Mouse (Mus musculus): ENCODE measurements at regions not wholly inside any gene's neighbourhood (a gene's known extent, or its start where the extent isn't known, plus 50 kb on each side); places are given as distances from the start of the nearest gene placed in this dataset.

DNA sequence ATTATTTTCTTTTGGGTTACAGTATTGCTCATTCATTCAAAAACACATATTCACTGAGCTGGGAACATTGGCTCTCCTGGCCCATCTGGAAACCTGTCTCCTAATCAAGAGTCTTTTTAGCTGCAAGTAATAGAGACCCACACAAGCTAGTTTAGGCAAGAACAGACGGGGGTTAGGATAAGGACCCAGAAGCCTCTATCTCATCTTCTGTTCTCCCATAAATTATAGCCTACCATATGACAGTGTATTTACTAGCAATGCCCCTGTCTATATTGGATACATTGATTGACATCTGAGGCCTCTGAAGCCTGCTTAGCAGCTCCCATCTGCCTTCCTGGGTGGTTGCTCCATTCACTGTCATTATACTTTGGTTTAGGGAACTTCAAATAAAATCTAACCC lies 255.2 kb downstream of the 1810013L24Rik start:
- TF ChIP-seq POLR2A (IDR thresholded peaks at IDR 0.05; ENCODE audit: insufficient read depth, low read depth, low read length) (no peak), CTCF (IDR thresholded peaks at IDR 0.05) (no peak), EP300 (IDR thresholded peaks at IDR 0.05; ENCODE audit: insufficient read depth, low read depth, low read length) (no peak)
- WGBS = 71% methylated on average over 1 of the region's 1 CpGs
- H3K79me2 ChIP-seq (replicated peaks; ENCODE audit: control insufficient read depth, insufficient read depth, low read length) = no peaks in the 10 kb centered on the region
- no peaks in the 10 kb centered on the region for H3K36me3 ChIP-seq (ENCODE audit: control insufficient read depth, insufficient read depth, low read length)
- H3K27me3 ChIP-seq (ENCODE audit: control insufficient read depth, insufficient read depth, low read length) = no peaks in the 10 kb centered on the region
- no peak overlapping the region for H3K9ac ChIP-seq (ENCODE audit: low read depth, low read length)
- no peak overlapping the region for H3K27ac ChIP-seq
- no peak for DNase-seq
- H3K4me3 ChIP-seq = no peak overlapping the region
- intact Hi-C loops (cut with DNase I) = no loop called here
- no peaks in the 10 kb centered on the region for H3K4me1 ChIP-seq (ENCODE audit: control insufficient read depth, insufficient read depth, low read length)

DNA sequence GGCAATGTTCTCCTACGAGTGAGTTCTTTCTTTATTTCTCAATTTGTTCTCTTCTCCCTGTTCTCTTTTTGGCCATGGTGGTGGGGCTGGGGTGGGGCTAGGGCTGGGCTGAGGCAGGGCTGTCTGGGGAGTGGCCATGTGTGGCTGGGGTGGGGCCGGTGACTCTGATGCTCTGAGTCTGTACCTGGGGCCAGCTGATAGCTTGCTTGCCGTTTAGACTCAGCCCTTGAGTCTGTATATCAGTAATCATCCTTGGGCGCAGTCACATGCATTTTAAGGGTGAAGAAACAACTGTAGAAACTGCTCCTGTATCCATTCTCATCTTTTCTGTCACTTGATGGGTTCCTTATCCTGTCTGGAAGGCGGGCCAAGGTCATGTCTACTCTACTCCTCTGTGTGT lies 256.1 kb downstream of the 1810013L24Rik start:
- 76% methylated on average over 5 of the region's 5 CpGs for WGBS
- Histone ChIP-seq H3K27ac (no peak overlapping the region), H3K4me3 (no peak overlapping the region), H3K27me3 (ENCODE audit: control insufficient read depth, insufficient read depth, low read length) (no peaks in the 10 kb centered on the region), H3K4me1 (ENCODE audit: control insufficient read depth, insufficient read depth, low read length) (no peaks in the 10 kb centered on the region), H3K36me3 (ENCODE audit: control insufficient read depth, insufficient read depth, low read length) (no peaks in the 10 kb centered on the region), H3K9ac (ENCODE audit: low read depth, low read length) (no peak overlapping the region), H3K79me2 (replicated peaks; ENCODE audit: control insufficient read depth, insufficient read depth, low read length) (no peaks in the 10 kb centered on the region)
- intact Hi-C loops (cut with DNase I) = no loop called here
- no peak for DNase-seq
- no peak for TF ChIP-seq CTCF (IDR thresholded peaks at IDR 0.05)
- TF ChIP-seq POLR2A (IDR thresholded peaks at IDR 0.05; ENCODE audit: insufficient read depth, low read depth, low read length) = no peak
- no peak for TF ChIP-seq EP300 (IDR thresholded peaks at IDR 0.05; ENCODE audit: insufficient read depth, low read depth, low read length)

DNA sequence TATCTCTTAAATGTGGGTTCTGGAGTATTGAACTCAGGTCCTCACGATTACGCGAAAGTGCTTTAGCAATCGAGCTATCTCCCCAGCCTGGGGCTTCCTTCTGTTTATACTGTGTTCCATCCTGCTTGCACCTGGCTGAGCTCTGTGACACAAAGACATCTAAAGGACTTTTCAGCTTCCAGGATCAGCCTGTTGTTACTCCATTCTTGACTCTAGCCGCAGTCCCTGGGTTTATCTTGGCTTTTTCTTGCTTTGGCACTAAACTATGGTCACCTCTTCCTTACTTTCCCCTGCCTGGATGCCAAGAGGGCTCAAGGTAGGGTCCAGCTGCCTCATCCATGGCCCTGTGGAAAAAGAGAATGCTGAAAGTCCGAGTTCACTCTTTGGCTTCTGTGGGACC lies 261.9 kb downstream of the 1810013L24Rik start:
- intact Hi-C loops (cut with DNase I) = no loop called here
- Histone ChIP-seq H3K27me3 (ENCODE audit: control insufficient read depth, insufficient read depth, low read length) (no peaks in the 10 kb centered on the region), H3K4me1 (ENCODE audit: control insufficient read depth, insufficient read depth, low read length) (no peaks in the 10 kb centered on the region), H3K27ac (peak overlapping the region; percentile 9; the same call in 1 of the 2 replicates), H3K36me3 (ENCODE audit: control insufficient read depth, insufficient read depth, low read length) (no peaks in the 10 kb centered on the region), H3K79me2 (replicated peaks; ENCODE audit: control insufficient read depth, insufficient read depth, low read length) (no peaks in the 10 kb centered on the region), H3K9ac (ENCODE audit: low read depth, low read length) (no peak overlapping the region), H3K4me3 (no peak overlapping the region)
- TF ChIP-seq EP300 (IDR thresholded peaks at IDR 0.05; ENCODE audit: insufficient read depth, low read depth, low read length) = no peak
- TF ChIP-seq POLR2A (IDR thresholded peaks at IDR 0.05; ENCODE audit: insufficient read depth, low read depth, low read length) = no peak
- no peak for TF ChIP-seq CTCF (IDR thresholded peaks at IDR 0.05)
- WGBS = 52% methylated on average over 6 of the region's 6 CpGs
- DNase-seq = no peak

DNA sequence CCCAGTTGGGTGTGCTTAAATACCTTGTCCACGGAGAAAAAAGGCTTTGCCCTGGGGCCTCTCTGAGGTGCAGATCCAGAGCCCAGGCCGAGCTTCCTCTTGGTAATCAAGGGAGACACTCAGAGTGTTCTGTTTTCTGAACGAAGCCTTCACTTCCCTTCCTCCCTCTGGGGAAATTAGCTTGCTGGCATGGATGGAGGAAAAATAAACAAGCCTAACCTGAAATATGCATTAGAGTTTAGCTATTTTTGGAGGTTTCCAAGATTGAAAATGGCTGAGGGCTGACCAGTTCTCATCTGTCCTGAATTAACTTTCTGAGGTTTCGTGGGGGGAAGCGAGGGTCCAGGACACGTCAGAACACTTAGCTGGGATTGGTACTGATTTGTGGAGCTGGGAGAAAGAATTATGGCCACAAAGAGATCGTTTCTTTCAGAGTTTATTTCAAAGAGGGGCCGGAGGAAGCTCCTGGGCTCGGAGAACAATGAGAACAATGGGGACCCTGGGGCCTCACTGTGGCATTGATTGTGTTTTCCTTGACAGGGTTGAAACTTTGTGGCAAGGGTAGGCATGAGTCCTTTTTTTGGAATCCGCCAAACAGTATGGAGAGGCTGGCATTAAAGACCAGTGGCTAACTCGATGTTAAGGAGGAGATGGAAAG lies 262.4 kb downstream of the 1810013L24Rik start:
- peak; percentile 19 to 27 for DNase-seq
- no peaks in the 10 kb centered on the region for H3K79me2 ChIP-seq (replicated peaks; ENCODE audit: control insufficient read depth, insufficient read depth, low read length)
- H3K36me3 ChIP-seq (ENCODE audit: control insufficient read depth, insufficient read depth, low read length) = no peaks in the 10 kb centered on the region
- H3K4me1 ChIP-seq (ENCODE audit: control insufficient read depth, insufficient read depth, low read length) = no peaks in the 10 kb centered on the region
- H3K9ac ChIP-seq (ENCODE audit: low read depth, low read length) = no peak overlapping the region
- no peak overlapping the region for H3K4me3 ChIP-seq
- TF ChIP-seq POLR2A (IDR thresholded peaks at IDR 0.05; ENCODE audit: insufficient read depth, low read depth, low read length) (no peak), CTCF (IDR thresholded peaks at IDR 0.05) (no peak), EP300 (IDR thresholded peaks at IDR 0.05; ENCODE audit: insufficient read depth, low read depth, low read length) (no peak)
- no peaks in the 10 kb centered on the region for H3K27me3 ChIP-seq (ENCODE audit: control insufficient read depth, insufficient read depth, low read length)
- 30% methylated on average over 11 of the region's 11 CpGs for WGBS
- intact Hi-C loops (cut with DNase I) = no loop called here
- H3K27ac ChIP-seq = peak overlapping the region; percentile 9; the same call in 1 of the 2 replicates

DNA sequence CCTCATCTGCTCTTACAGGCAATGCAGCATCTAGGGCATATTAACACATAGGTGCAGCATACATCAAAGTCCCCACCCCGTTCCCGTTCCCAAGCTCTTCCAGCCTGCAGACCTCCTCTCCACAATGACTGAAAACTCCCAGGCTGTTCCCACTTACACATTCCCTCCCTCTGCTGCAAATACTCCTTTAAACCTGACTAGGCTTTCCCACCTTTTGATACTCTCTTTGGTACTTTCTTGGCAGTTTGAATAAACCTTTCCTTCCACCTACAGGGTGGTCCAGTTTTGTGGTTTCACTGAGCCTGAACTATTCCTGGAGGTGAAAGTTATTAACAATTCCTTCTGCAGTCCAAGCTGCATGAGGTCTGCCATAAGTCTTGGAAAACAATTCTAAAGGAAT lies 263.7 kb downstream of the 1810013L24Rik start:
- H3K79me2 ChIP-seq (replicated peaks; ENCODE audit: control insufficient read depth, insufficient read depth, low read length) = no peaks in the 10 kb centered on the region
- no peak overlapping the region for H3K27ac ChIP-seq
- TF ChIP-seq CTCF (IDR thresholded peaks at IDR 0.05) (no peak), EP300 (IDR thresholded peaks at IDR 0.05; ENCODE audit: insufficient read depth, low read depth, low read length) (no peak), POLR2A (IDR thresholded peaks at IDR 0.05; ENCODE audit: insufficient read depth, low read depth, low read length) (no peak)
- no peaks in the 10 kb centered on the region for H3K27me3 ChIP-seq (ENCODE audit: control insufficient read depth, insufficient read depth, low read length)
- H3K36me3 ChIP-seq (ENCODE audit: control insufficient read depth, insufficient read depth, low read length) = no peaks in the 10 kb centered on the region
- H3K4me3 ChIP-seq = no peak overlapping the region
- WGBS = 70% methylated on average over 2 of the region's 2 CpGs
- no peaks in the 10 kb centered on the region for H3K4me1 ChIP-seq (ENCODE audit: control insufficient read depth, insufficient read depth, low read length)
- H3K9ac ChIP-seq (ENCODE audit: low read depth, low read length) = no peak overlapping the region
- intact Hi-C loops (cut with DNase I) = no loop called here
- no peak for DNase-seq

DNA sequence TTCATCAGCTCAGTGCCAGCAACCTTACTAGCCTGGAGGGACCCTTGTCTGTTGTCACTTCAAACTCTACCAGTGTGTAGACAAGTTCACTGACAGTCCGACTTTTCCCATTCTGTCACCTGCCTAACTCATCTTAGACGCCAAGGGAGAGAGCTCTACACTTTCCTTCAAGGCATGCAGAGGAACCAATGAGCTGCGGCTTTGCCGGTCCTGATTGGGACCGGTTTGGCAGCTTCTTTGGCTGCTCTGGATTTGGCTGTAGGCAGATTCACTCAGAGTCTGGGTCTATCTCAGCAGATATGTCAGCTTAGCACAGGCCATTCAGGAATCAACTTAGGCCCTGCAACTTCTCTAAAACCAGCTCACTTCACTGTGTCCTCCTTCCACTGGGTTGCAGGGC lies 264.3 kb downstream of the 1810013L24Rik start:
- Histone ChIP-seq H3K79me2 (replicated peaks; ENCODE audit: control insufficient read depth, insufficient read depth, low read length) (no peaks in the 10 kb centered on the region), H3K4me1 (ENCODE audit: control insufficient read depth, insufficient read depth, low read length) (no peaks in the 10 kb centered on the region), H3K27ac (no peak overlapping the region), H3K9ac (ENCODE audit: low read depth, low read length) (no peak overlapping the region), H3K4me3 (no peak overlapping the region), H3K27me3 (ENCODE audit: control insufficient read depth, insufficient read depth, low read length) (no peaks in the 10 kb centered on the region), H3K36me3 (ENCODE audit: control insufficient read depth, insufficient read depth, low read length) (no peaks in the 10 kb centered on the region)
- 74% methylated on average over 5 of the region's 5 CpGs for WGBS
- no peak for TF ChIP-seq EP300 (IDR thresholded peaks at IDR 0.05; ENCODE audit: insufficient read depth, low read depth, low read length)
- no peak for TF ChIP-seq POLR2A (IDR thresholded peaks at IDR 0.05; ENCODE audit: insufficient read depth, low read depth, low read length)
- no peak for TF ChIP-seq CTCF (IDR thresholded peaks at IDR 0.05)
- DNase-seq = no peak
- intact Hi-C loops (cut with DNase I) = no loop called here
